Mouse (Mus musculus) erythroblast, embryonic 14.5 days (primary cell): Measurements from ENCODE around the gene Npepl1.

ENCODE experiments used
- GATA1 ChIP-seq: IDR thresholded peaks from 2 replicates; pipeline ENCODE4 v1.6.1; 2012; ENCODE audit warnings: low read length, inconsistent platforms, mixed read lengths
- TAL1 ChIP-seq: IDR thresholded peaks from 3 replicates; pipeline ENCODE4 v1.6.1; 2012; ENCODE audit warnings: low read length, inconsistent platforms, mixed read lengths

DNA sequence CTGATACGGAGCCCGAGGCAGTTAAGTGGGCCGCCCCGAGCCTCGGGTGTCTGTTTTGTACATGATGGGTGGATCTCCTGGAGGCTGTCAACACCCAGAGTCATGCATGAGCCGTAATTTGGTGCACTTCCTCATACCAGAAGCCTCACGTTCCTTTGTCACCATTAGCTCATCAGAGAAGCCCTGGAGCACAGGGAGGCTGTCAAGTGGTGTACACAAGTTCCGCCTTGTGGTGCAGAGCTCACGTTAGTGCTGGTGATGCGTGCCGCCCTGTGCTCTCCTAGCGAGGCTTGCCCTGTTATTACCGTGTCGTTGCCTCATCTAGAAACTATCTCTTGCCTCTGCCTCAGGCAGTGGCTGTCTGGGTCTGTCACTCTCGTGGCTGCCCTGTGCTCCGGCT, 6.8 kb downstream of the Npepl1 start:
- TF ChIP-seq GATA1 (no peak), TAL1 (no peak)
